Mouse (Mus musculus) kidney, embryonic 14.5 days (tissue): ENCODE data around the gene 1190005I06Rik. TPM values are rescaled to one million over a fixed set of nuclear protein-coding genes. Genes with fewer than 3 reads are reported as not detected.

ENCODE experiments used
- ATAC-seq: fragments of 200-750 bp; cut with Nextera tagmentation; 2 replicates; pipeline ENCODE4 v1.8.0; 2017; ENCODE audit warnings: moderate number of reproducible peaks, mild to moderate bottlenecking, moderate TSS enrichment, moderate library complexity; ENCODE audit not compliant: low FRiP score, low TSS enrichment
- H3K27ac ChIP-seq: fragments of 300-500 bp; sonication (generic); 2 replicates; pipeline ENCODE4 v1.5.1; 2014; ENCODE audit warnings: low read depth, mild to moderate bottlenecking, low read length, moderate library complexity, mixed read lengths
- H3K27me3 ChIP-seq: fragments of 300-500 bp; sonication (generic); 2 replicates; pipeline ENCODE4 v1.6.1; 2014; ENCODE audit warnings: mild to moderate bottlenecking, low read length; ENCODE audit not compliant: control insufficient read depth, insufficient read depth
- H3K36me3 ChIP-seq: fragments of 300-500 bp; sonication (generic); 2 replicates; pipeline ENCODE4 v1.6.1; 2014; ENCODE audit warnings: low read length, mixed read lengths; ENCODE audit not compliant: control insufficient read depth, insufficient read depth
- H3K4me1 ChIP-seq: fragments of 300-500 bp; sonication (generic); 2 replicates; pipeline ENCODE4 v1.6.1; 2014; ENCODE audit warnings: low read length, mixed read lengths; ENCODE audit not compliant: control insufficient read depth, insufficient read depth
- H3K4me2 ChIP-seq: fragments of 300-500 bp; sonication (generic); replicated peaks from 2 replicates; pipeline ENCODE4 v1.6.1; 2014; ENCODE audit warnings: low read depth, mild to moderate bottlenecking, low read length
- H3K4me3 ChIP-seq: fragments of 300-500 bp; sonication (generic); 2 replicates; pipeline ENCODE4 v1.5.1; 2014; ENCODE audit warnings: mild to moderate bottlenecking, low read length
- H3K9ac ChIP-seq: fragments of 300-500 bp; sonication (generic); 2 replicates; pipeline ENCODE4 v1.6.1; 2014; ENCODE audit warnings: low read depth, mild to moderate bottlenecking, low read length, moderate library complexity
- H3K9me3 ChIP-seq: fragments of 300-500 bp; sonication (generic); 2 replicates; pipeline ENCODE4 v1.6.1; 2016; ENCODE audit warnings: low read length; ENCODE audit not compliant: control insufficient read depth
- WGBS: fragments of 180-500 bp; shearing (Covaris S2); extraction: QIAGEN DNeasy Blood & Tissue Kit; methylation state at CpG from one replicate; pipeline ENCODE4 v1.1.7; 2014; 5-methylcytosine and 5-hydroxymethylcytosine counted together
- polyA plus RNA-seq: library from polyadenylated mRNA; unstranded; fragments of >200 nt; fragmentation: Nextera tagmentation; extraction: Ambion mirVana; gene quantifications from 2 replicates; pipeline ENCODE4 v1.2.1, GENCODE M21; 2014

The 1190005I06Rik gene
- polyA plus RNA-seq, 1 experiment from 2014 or later: 2.0 TPM

DNA sequence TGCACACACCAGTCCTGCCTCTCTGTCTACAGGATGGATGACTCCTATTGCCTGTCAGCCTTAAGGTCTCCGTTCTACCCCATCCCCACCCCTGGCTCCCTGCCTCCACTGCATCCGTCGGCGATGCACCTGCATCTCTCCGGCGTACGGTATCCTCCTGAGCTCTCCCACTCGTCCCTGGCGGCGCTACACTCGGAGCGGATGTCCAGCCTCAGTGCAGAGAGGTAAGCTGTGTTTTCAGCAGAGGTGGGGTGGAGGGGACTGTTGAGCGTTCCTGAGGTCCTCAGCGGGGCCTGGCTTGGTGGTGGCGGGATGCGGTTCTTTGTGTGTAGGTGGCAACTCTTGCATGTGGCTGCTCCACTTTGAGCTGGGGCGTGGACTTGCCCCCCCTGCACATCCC is 79.7 kb downstream of the 1190005I06Rik start:
- H3K36me3 ChIP-seq: peaks cover 63% of the 10 kb centered on the region
- no peak overlapping the region for H3K27ac ChIP-seq
- H3K27me3 ChIP-seq: no peaks in the 10 kb centered on the region; the same call in 1 of the 2 replicates
- H3K4me2 ChIP-seq: no peak overlapping the region
- H3K9ac ChIP-seq: no peak overlapping the region
- H3K4me3 ChIP-seq: no peak overlapping the region
- WGBS: 97% methylated on average over 17 of the region's 17 CpGs
- no peaks in the 10 kb centered on the region for H3K9me3 ChIP-seq
- H3K4me1 ChIP-seq: peaks cover 31% of the 10 kb centered on the region
- no peak for ATAC-seq

DNA sequence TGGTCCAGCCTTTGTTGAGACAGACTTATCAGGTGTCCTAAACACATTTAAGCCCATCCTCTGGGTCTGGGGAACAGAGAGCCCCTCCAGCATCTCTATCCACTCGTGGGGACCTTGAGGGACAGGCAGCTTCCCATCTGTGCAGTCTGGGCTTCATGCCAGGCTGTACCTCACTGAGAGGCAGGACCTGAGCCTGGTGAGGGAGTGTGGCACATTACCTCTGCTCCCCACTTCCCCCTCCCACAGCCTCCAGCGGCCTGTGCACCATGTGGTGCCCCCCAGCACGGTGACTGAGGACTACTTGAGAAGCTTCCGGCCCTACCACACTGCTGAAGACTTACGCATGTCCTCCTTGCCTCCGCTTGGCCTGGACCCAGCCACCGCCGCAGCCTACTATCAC is 80.8 kb downstream of the 1190005I06Rik start:
- no peaks in the 10 kb centered on the region for H3K9me3 ChIP-seq
- H3K27ac ChIP-seq: no peak overlapping the region
- peaks cover 42% of the 10 kb centered on the region for H3K4me1 ChIP-seq
- no peak overlapping the region for H3K4me2 ChIP-seq
- peaks cover 53% of the 10 kb centered on the region for H3K36me3 ChIP-seq
- H3K4me3 ChIP-seq: no peak overlapping the region
- H3K9ac ChIP-seq: no peak overlapping the region
- H3K27me3 ChIP-seq: no peaks in the 10 kb centered on the region; the same call in 1 of the 2 replicates
- 94% methylated on average over 8 of the region's 8 CpGs for WGBS
- ATAC-seq: no peak

DNA sequence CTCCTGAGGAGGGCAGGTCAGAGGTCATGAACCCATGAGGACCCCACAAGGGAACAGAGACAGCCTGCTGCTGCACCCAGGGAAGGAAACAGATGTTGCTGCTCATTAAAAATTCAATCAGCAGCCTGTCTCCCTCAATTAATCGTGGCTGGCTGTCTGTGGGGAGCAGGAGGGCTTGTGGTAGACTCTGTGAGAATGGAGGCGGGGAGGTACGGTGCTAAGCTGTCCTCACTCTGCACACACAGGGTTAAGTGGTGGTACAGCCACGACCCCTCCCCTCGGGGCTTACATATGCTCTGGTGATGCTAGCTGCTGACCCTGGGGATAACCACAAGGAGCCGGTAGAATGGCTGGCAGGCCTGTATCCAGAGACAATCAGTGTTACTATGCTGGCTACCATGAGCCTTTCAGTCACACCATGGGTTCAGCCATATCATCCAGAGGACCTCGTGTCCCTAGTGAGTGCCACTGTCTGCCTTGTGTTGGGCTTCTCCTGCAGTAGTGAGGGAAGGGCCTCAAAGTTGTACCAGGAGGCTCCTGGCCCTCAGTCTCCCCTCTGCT is 82.2 kb downstream of the 1190005I06Rik start:
- no peak overlapping the region for H3K9ac ChIP-seq
- H3K4me2 ChIP-seq: no peak overlapping the region
- no peaks in the 10 kb centered on the region; the same call in 1 of the 2 replicates for H3K27me3 ChIP-seq
- no peak overlapping the region for H3K27ac ChIP-seq
- H3K4me3 ChIP-seq: no peak overlapping the region
- H3K9me3 ChIP-seq: no peaks in the 10 kb centered on the region
- peaks cover 40% of the 10 kb centered on the region for H3K36me3 ChIP-seq
- ATAC-seq: no peak
- peaks cover 44% of the 10 kb centered on the region for H3K4me1 ChIP-seq
- WGBS: 30% methylated on average over 7 of the region's 7 CpGs

DNA sequence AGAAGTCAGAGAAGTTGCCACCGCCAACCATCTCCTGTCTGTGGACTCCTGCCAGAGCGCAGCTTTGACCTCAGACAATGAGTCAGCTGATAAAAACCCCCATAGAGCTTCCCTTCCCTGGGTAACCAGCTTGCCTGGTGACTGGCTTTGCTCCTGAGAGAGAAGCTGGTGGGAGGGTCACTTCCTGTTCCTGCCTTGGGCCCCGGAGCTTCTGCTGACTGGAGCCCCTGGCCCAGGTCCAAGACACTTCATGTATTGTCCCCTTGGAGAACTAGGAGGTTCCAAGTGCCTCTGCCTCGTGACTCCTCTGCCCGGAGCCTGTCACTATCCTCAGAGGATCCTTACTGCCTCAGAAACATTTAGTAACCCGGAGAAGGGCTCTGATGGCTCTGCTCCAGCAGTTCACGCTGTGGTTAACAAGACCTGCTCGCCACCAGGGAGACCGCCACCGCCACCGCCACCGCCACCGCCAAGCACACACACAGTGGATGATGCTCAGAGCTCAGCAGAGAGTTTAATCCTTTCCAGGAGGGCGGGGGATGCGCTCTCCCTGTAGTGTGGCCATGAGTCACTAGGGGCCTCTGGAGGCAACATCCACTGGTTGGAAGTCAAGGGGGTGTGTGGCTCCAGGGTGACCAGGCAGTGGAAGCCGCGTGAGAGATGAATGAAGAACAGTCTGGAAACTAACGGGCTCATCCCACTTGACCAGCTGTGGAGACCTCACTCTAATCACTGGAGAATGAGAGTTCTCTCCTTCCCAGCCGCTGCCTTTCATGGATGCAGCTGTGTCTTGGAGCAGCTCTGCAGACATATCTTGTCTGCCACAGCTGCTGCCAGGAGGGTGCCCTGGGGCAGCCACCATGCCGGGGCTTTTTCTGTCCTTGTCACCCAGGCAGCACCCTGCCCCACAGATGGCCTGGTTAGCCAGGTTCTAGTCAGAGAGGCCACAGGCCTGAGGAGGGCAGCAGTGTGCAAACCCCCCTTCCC is 83.3 kb downstream of the 1190005I06Rik start:
- H3K9ac ChIP-seq: 0 out of 2 replicates have a peak overlapping the region, but pooled peaks have one; percentile 31
- H3K4me2 ChIP-seq: no peak overlapping the region
- H3K4me3 ChIP-seq: no peak overlapping the region
- peak overlapping the region; percentile 86 for H3K27ac ChIP-seq
- H3K9me3 ChIP-seq: no peaks in the 10 kb centered on the region
- peak; percentile 19; the same call in 1 of the 2 replicates for ATAC-seq
- no peaks in the 10 kb centered on the region; the same call in 1 of the 2 replicates for H3K27me3 ChIP-seq
- 37% methylated on average over 20 of the region's 20 CpGs for WGBS
- H3K4me1 ChIP-seq: peaks cover 55% of the 10 kb centered on the region
- peaks cover 30% of the 10 kb centered on the region for H3K36me3 ChIP-seq

DNA sequence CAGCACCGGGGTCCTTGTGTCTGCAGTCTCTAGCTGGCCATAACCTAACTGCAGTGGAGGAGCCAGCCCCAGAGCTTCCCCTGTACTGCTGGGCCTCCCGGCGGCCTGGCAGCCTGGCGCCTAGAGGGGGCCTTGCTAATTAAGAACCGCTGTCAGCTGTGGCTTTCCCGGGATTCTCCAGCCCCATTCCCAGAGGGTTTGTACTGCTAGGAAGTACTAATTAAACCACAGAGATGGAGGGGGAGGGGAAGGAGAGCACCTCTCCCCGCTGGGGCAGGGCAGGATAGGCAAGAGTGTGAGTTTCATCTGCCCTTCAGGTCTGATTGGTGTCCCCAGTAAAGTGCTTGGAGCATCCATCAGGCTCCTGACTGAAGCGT is 84.1 kb downstream of the 1190005I06Rik start:
- no peaks in the 10 kb centered on the region; the same call in 1 of the 2 replicates for H3K27me3 ChIP-seq
- peaks cover 26% of the 10 kb centered on the region for H3K36me3 ChIP-seq
- WGBS: 11% methylated on average over 8 of the region's 8 CpGs
- H3K4me2 ChIP-seq: no peak overlapping the region
- H3K9me3 ChIP-seq: no peaks in the 10 kb centered on the region
- H3K4me1 ChIP-seq: peaks cover 56% of the 10 kb centered on the region
- no peak; the same call in 1 of the 2 replicates for ATAC-seq
- 0 out of 2 replicates have a peak overlapping the region, but pooled peaks have one; percentile 31 for H3K9ac ChIP-seq
- peak overlapping the region; percentile 86 for H3K27ac ChIP-seq
- no peak overlapping the region for H3K4me3 ChIP-seq

DNA sequence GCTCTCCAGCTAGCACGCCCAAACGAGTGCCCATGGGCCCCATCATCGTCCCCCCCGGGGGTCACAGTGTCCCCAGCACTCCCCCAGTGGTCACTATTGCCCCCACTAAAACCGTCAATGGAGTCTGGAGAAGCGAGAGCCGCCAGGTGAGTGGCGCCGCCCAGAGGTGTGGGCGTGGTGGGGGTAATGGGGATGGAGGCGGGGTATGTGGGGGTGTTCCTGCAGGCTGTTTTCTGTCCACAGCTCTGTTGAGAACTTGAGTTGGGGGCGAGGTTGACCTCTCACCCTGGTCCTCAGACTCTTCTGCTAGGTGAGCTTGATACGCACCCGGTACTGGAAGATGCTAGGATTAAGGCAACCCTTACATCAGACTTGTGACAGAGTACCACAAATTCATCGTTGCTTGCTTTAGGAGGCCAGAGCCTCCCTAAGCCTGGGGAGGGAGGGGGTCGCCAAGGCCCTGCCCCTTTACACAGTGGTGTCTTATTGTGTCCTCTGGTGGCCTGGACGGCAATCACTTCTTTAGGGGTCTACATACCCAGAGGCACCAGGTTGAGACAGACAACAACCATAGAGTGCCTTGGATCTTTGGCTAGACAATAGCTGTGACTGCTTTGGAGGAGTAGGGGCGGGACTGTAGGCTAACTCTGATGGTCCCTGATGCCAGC is 84.6 kb downstream of the 1190005I06Rik start:
- Histone ChIP-seq H3K27me3 (no peaks in the 10 kb centered on the region; the same call in 1 of the 2 replicates), H3K4me2 (no peak overlapping the region), H3K9ac (no peak overlapping the region; the same call in 1 of the 2 replicates), H3K36me3 (peaks cover 21% of the 10 kb centered on the region), H3K27ac (peak overlapping the region; percentile 86), H3K9me3 (no peaks in the 10 kb centered on the region), H3K4me1 (peaks cover 61% of the 10 kb centered on the region), H3K4me3 (no peak overlapping the region)
- WGBS: 64% methylated on average over 18 of the region's 18 CpGs
- no peak for ATAC-seq

DNA sequence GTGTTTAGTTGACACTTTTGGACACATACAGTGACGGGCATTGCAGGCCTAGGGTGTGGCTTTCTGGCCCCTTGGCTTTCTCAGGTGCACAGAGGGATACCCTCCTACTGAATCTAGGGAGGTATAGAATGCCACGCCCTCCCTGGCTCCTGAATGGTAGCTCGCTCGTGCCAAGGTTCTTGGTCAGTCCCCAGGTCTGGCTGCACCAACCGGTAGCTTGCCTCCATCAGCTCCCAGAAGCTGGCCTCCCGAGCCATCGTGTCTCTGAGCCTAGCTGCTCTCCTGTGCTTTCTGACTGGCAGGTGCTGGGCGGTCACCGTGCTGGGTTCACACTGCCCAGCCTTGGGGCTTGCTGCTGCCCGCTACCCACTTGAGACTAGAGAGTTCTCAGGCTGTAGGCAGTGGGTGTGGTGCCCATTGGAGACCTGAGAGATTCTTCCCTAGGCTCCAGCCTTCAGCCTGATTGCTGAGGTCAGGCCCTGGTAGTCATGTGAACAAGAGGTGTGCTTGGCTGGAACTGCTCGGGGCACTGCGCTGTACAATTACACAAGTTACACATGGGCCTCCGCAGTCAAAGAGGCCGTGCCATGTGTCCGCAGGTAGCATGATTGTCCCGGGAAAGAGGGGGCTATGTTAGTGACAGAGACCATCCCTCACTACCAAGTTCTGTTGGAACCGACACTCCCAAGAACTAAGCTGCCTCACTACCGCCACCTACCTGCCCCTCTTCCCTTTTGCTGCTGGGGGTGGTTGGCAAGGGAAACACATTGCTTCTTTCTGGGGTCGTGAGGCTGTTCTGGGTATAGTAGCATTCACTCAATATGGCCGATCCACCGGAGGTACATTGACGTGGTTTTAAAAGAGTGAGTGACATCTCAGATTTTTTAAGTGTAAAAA is 85.6 kb downstream of the 1190005I06Rik start:
- H3K27ac ChIP-seq: no peak overlapping the region
- no peak overlapping the region for H3K4me2 ChIP-seq
- H3K4me1 ChIP-seq: peaks cover 71% of the 10 kb centered on the region
- no peaks in the 10 kb centered on the region; the same call in 1 of the 2 replicates for H3K27me3 ChIP-seq
- no peaks in the 10 kb centered on the region for H3K9me3 ChIP-seq
- 78% methylated on average over 22 of the region's 22 CpGs for WGBS
- no peak overlapping the region for H3K9ac ChIP-seq
- H3K36me3 ChIP-seq: peaks cover 11% of the 10 kb centered on the region
- H3K4me3 ChIP-seq: no peak overlapping the region
- ATAC-seq: no peak

DNA sequence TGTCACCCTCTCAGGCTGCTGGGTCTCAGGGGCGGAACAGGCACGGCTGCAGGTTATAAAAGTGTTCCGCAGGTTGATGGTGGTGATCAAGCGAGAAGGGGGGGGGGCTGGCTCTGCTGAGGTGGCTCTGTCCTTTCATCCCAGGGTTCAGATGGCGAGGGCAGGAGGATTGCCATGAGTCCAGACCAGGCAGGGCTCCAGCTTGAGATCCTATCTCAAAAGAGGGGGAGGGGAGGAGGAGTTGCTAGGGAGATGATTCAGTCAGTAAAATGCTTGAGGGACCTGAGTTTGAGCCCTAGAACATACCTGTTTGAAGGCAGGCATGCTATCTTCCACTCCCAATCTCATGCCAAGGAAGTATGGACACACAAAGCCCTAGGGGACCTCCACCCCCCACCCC is 86.9 kb downstream of the 1190005I06Rik start:
- H3K27me3 ChIP-seq: no peaks in the 10 kb centered on the region; the same call in 1 of the 2 replicates
- H3K9ac ChIP-seq: no peak overlapping the region
- peaks cover 80% of the 10 kb centered on the region for H3K4me1 ChIP-seq
- H3K4me2 ChIP-seq: no peak overlapping the region
- no peak overlapping the region for H3K4me3 ChIP-seq
- WGBS: 56% methylated on average over 5 of the region's 5 CpGs
- no peak overlapping the region for H3K27ac ChIP-seq
- no peak for ATAC-seq
- H3K36me3 ChIP-seq: peaks cover 4% of the 10 kb centered on the region; the same call in 1 of the 2 replicates
- no peaks in the 10 kb centered on the region for H3K9me3 ChIP-seq
